Mouse (Mus musculus): Measurements from ENCODE around the gene Ugt2b38.
"Not testable (repeated sequence)": the region's sequence is repeated elsewhere in the genome, so short reads cannot be mapped to it uniquely, and the experiment has no call there.

The Ugt2b38 gene

GRCm38 (mm10) chr5:87424041-87424440, at the start of gene Ugt2b38:
TSS of gene Ugt2b38 (minus strand) at chr5:87424203.
- not testable (repeated sequence) for DNase-seq

GRCm38 (mm10) chr5:87458810-87459209, 34.8 kb upstream of the Ugt2b38 start:
- DNase-seq = no peak

- no peak for DNase-seq
These were observed 33.7 kb upstream of the Ugt2b38 start for GRCm38 (mm10) chr5:87457701-87458100.

GRCm38 (mm10) chr5:87456216-87456850, 32.3 kb upstream of the Ugt2b38 start:
- DNase-seq = no peak

GRCm38 (mm10) chr5:87455519-87455918, 31.5 kb upstream of the Ugt2b38 start:
- no peak for DNase-seq

- DNase-seq = not testable (repeated sequence)
These were observed 28.5 kb upstream of the Ugt2b38 start for GRCm38 (mm10) chr5:87452514-87452913.

- DNase-seq = no peak
These were observed 12.3 kb upstream of the Ugt2b38 start for GRCm38 (mm10) chr5:87436264-87436663.

- DNase-seq = no peak
These were observed 1.7 kb upstream of the Ugt2b38 start for GRCm38 (mm10) chr5:87425676-87426075.

- no peak for DNase-seq
These were observed 27.0 kb downstream of the Ugt2b38 start for GRCm38 (mm10) chr5:87396968-87397367.

GRCm38 (mm10) chr5:87390818-87391217, 33.2 kb downstream of the Ugt2b38 start:
- DNase-seq = no peak

GRCm38 (mm10) chr5:87380234-87380633, 43.8 kb downstream of the Ugt2b38 start:
- DNase-seq = no peak

- no peak for DNase-seq
These were observed 44.2 kb downstream of the Ugt2b38 start for GRCm38 (mm10) chr5:87379825-87380224.

GRCm38 (mm10) chr5:87375874-87376383, 48.1 kb downstream of the Ugt2b38 start:
- no peak for DNase-seq

GRCm38 (mm10) chr5:87373502-87373863, 50.5 kb downstream of the Ugt2b38 start:
- DNase-seq = no peak

- DNase-seq = not testable (repeated sequence)
These were observed 51.1 kb downstream of the Ugt2b38 start for GRCm38 (mm10) chr5:87372788-87373501.

Measured in lung, postnatal 10 days (tissue).